Mouse (Mus musculus) heart, postnatal 10 days (tissue): ENCODE results near the gene Osbpl3. TPM values are rescaled to one million over a fixed set of nuclear protein-coding genes. Genes with fewer than 3 reads are reported as not detected.

Experiments
- DNase-seq, 2 experiments: peaks; one replicate each; pipeline ENCODE4 v3.0.0; 2021
- intact Hi-C: fragments of 180-260 bp; cut with DNase I; formaldehyde crosslinking; loops from one replicate; pipeline ENCODE4 v1.15.1; 2025
- total RNA-seq, 2 experiments: library from RNA; stranded (reverse); gene quantifications; 2 replicates each; pipeline ENCODE4 v1.2.3; 2021

Osbpl3 gene
- total RNA-seq, 2 experiments from 2014 or later = 31.8 to 33.0 TPM

DNA sequence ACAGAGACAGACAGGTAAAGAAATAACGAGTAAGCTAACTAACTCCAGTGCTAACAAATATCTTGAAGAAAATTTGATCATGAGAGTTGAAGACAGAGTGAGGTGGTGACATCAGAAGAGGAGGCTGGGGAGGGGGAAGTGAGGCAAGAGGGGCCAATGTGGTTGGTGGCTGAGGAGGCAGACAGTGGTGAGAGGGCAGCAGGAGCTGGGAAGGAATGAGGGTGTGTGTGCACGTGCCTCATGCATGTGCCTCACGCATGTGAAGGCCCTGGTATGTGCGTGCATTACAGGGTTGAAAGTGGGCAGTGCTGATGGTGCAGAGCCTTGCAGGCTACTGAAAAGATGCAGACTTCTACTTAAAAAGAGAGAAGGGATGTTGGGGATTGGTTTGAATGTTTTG, 149.4 kb downstream of the Osbpl3 start:
- DNase-seq = no peak
- intact Hi-C loops = no loop called here

DNA sequence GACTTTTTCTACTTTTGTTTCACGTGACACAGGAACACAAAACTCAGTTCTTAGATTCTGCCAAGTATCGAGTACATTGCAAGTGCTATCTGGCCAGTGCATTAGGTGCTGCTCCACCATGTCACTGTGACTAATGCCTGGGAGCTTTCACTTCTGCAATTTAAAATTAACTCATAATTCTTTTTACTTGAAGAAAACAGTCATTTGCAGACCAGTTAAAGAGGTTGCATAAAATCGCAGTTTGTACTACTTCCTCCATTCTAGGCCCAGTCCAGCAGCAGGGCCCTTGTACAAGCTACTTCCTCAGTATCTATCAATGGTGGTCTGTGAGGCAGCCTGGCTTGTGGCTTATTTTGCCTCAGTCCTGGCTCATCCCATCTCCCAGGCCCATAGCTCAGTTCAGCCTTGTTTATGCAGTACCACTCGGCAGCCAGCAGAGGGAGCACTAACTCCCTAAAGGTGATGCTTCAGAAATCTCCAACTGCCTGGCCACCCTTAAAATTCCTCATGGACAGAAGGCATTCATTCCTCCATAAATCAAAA, 151.0 kb downstream of the Osbpl3 start:
- peak; percentile 82 to 90 for DNase-seq
- intact Hi-C loops = no loop called here

DNA sequence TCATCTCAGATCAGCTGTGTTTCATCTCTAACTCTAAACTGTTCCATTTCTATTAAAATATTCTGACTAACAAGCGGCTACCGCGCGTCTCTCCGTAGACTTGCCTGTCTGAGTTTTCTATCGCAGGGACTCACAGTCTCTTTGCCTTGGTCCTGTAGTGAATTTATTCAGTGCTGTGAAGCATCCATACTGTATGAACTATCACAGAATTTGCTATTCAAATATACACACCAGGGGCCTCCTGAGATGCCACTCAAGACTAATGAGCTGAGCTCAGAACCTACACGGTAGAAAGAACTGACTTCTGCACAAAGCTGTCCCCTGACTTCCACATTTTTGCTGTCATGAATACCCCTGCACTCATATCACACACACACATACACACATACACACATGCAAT, 154.9 kb downstream of the Osbpl3 start:
- intact Hi-C loops = no loop called here
- no peak for DNase-seq

DNA sequence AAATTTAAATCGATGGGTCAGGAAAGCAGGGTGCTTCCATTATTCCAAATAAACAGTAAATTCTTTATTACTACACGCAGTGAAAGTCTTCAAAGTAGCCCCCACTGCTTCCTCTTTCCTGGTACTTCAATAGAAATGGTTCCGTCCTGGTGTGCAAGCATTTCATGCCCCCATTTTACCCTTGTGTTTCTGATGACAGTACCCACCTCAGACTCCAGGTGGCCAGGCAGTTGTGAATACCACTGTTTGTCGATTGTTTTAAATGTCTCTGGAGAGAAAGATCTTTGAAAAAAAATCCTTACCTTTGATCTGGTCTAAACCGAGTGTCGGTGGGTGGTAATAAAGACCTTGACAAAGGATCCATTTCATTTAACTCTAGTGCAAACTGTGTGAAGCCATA, 155.4 kb downstream of the Osbpl3 start:
- no peak for DNase-seq
- intact Hi-C loops = no loop called here

DNA sequence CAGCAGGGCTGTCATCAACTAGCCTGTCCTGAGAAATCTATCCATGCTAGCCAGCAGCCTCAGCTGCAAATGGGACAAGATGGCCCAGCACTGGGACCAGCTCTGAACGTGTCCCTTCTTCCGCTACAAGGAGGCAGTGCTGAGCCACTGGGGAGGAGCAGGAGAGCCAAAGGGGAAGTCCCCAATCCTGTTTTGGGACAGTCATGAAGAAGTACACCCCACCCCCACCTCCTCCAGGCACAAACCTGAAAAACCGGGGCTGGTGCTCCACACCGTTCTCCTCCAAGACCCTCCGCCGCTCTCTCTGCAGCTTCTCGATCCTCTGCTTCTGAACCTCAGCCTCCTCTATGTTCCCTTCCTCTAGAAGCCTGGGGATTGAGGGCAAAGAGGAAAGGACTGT, 156.9 kb downstream of the Osbpl3 start:
- intact Hi-C loops = no loop called here
- DNase-seq = no peak

DNA sequence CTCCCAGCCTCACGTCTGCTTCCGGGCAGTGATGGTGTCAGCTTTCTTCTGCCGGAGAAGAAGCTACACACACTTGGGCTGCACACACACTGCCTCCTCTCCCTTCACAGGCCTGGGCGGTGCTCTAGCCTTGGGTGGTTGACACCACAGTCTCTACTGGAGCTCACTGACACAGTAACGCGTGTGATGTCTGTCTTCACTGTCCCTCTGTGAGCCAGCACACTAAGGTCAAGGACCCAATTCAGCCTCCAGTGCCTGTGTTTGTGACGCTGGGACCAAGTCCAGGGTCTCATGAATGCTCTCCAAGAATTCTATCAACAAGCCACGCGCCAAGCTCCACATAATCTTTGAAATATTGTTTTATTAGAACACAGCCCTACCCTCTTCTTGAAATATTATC, 158.3 kb downstream of the Osbpl3 start:
- DNase-seq = no peak
- intact Hi-C loops = no loop called here

- intact Hi-C loops = no loop called here
Measured at GRCm38 (mm10) chr6:50295136-50295535, 160.9 kb downstream of the Osbpl3 start.

DNA sequence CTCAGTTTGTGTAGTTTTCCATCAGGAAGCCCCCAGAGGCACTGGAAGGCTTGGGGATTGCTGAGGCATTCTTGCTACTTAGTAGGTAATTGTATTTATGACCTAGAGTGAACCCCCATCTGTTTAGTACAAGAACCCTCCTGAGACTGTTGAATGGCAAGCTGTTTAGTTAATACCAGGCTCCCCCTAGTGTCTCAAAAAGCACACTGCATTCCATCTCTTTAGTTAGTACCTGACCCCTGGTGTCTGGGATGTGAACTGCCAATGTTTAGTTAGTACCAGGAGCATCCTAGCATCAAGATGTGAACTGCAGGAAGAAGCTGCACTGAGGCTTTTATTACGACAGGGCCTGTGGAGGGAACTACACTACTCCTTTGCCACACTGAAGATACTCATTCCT, 161.9 kb downstream of the Osbpl3 start:
- peak; percentile 82 to 89 for DNase-seq

More at GRCm38 (mm10) chr6:50295136-50295535, 160.9 kb downstream of the Osbpl3 start:
- DNase-seq = no peak

DNA sequence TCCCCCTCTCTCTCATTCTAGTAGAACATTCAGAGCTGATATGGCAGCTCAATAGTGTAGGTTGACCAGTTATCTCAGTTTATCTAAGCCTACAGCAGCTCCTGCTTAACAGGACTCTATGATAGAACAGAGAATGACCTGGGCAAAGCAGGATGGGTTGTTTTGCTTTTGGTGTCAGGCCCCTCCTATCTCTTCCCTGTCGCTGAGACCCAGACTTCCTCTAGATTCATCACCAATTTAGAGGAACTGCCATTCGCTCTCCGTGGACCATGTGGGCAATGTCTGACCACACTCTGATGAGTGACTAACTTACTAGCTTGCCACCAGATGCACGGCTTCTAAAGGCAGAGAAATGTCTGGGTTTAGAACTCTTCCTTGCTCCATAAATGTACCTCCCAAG, 164.4 kb downstream of the Osbpl3 start:
- DNase-seq = no peak
- intact Hi-C loops = loop anchor here (5.0 kb wide), 1 partner anchor 359 kb away; no protein-coding TSS in a partner anchor

More for the DNA sequence above, 161.9 kb downstream of the Osbpl3 start:
- intact Hi-C loops = loop anchor here (1.0 to 5.0 kb wide), 3 partner anchors 182 to 775 kb away; no protein-coding TSS in a partner anchor

- DNase-seq = no peak
- intact Hi-C loops = no loop called here
Measured at GRCm38 (mm10) chr6:50286881-50287280, 169.1 kb downstream of the Osbpl3 start.

GRCm38 (mm10) chr6:50279642-50280041, 176.4 kb downstream of the Osbpl3 start:
- DNase-seq = no peak
- intact Hi-C loops = no loop called here

GRCm38 (mm10) chr6:50273947-50274346, 182.1 kb downstream of the Osbpl3 start:
- intact Hi-C loops = no loop called here
- DNase-seq = no peak

DNA sequence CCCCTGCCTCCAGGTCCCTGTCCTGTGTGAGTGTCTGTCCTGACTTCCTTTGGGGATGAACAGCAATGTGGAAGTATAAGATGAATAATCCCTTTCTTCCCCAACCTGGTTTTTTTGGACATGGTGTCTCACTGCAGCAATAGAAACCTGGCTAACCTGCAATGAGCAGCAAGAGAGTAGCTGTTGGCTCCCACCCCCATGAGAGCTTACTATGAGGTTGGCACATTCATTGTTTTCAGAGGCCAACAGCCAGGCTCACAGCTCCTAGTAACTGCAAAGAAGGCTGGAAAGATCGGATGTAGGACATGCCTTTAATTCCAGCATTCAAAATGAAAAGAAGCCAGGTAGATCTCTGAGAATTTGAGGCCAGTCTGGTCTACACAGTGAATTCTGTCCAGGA, 182.6 kb downstream of the Osbpl3 start:
- intact Hi-C loops = no loop called here
- DNase-seq = no peak

- DNase-seq = no peak
- intact Hi-C loops = no loop called here
Measured at GRCm38 (mm10) chr6:50263670-50264069, 192.3 kb downstream of the Osbpl3 start, which contains the start of gene Gsdme. Gene Gsdme, minus strand, starts transcription at chr6:50263862.

DNA sequence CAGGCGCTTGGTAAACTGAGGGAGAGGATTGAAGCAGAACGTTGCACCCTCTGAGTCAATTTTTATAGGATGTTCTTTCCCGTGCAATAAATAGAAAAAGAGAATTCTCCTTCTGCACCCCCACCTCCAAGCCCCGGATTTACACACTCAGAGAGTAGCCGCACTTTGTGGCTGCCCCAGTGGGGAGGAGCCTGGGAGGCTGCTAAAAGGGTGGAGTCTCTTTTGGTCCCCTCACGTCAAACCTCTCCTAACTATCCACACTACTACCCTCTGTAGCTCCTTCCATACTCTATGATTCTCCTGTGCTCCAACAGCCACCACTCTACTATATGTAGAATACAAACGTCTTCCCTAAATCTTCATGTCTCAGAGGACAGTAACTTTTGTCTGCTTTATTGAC, 193.7 kb downstream of the Osbpl3 start:
- intact Hi-C loops = no loop called here
- no peak for DNase-seq

DNA sequence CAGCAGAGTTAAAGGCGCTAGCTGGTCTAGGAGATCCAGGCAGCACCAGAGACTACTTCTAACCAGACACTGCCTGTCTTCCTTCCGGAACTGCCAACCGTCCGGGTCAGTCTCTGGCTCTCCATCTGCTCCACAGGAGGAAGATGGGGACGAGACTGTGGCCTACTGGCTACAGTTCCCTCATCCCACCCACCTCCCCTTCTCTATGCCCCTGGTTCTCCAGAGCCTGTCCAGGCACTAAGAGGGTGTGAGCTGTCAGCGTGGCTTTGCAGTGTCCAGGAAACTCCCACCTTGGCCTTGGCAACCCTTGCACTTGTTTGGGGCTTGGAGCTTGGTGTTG, 194.1 kb downstream of the Osbpl3 start:
- no peak for DNase-seq
- intact Hi-C loops = no loop called here

DNA sequence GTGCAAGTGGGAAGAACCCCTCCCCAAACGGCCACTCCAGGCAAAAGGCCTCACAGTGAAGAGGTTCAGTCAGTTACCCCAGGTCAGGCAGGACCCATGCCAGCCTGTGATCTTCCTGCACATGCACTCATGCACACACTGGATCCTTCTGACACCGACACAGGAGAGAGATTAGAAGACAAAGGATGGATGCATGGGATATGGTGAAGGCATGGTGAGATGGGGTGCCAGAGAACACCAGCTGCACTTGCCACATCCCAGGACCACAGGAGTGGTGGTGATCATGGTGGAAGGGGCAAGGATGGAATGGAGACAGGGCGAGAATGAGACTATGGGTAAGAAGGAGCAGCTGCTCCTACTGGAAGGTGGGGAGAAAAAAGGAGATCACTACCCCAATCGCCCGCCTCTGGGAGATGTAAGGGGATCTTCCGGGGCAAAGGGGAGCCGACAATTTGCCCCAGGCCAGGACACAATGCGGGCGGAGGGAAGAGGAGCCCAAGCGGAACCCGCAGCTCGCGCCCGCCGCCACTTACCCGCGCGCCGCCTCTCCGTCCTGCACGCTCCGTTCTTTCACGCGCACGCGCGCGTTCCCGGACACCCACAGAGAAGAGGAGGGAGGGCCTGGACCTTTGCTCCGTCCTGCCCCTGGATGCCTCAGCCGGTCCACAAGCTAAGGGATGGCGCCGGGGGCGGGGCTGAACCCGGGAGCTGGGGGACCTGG, 194.6 kb downstream of the Osbpl3 start:
- DNase-seq = peak; percentile 80 to 88
- intact Hi-C loops = no loop called here

- intact Hi-C loops = no loop called here
- no peak for DNase-seq
Measured at GRCm38 (mm10) chr6:50255356-50255755, 200.6 kb downstream of the Osbpl3 start.

GRCm38 (mm10) chr6:50254723-50255184, 201.2 kb downstream of the Osbpl3 start:
- intact Hi-C loops = no loop called here
- peak; percentile 66 to 75 for DNase-seq

DNA sequence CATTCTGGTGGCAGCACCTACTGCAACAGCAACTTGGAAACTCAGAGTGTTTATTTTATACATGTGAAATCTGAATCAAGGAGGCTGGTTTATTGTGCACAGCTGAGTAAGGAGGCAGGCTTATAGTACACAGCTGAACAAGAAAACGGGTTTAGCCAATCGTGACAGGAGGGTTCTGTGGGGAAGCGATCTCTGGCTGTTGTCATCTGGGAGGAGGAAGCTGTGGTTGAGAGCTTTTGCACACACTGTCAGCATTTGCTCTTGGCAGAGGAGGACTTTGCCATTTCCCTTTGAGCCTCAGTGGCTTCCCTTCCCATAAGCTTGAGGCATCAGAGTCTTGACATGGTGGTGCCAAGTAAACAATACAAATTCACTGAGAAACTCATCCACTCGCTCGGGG, 203.3 kb downstream of the Osbpl3 start:
- intact Hi-C loops = no loop called here

DNA sequence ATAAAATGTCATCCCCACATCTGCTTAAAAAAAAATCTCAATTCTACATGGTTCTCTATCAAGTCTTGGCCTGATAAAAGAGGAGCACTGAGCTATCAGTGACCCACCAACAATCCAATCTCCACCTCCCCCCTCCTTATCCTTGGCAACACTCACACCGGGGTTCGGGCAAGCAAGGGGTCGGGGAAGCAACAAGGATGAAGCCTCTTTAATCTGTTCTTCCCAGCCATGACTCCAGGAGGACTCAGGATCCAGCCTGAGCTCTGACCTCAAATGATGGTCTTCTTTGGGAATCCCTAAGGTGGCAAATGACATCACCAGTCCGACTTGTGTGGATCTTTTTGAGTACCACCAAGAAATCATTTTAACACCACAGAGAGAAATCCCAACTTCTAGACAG, 208.2 kb downstream of the Osbpl3 start:
- intact Hi-C loops = no loop called here
- no peak for DNase-seq

More for the DNA sequence above, 203.3 kb downstream of the Osbpl3 start:
- DNase-seq = peak in 1 of 2 experiments; percentile 18

- DNase-seq = no peak
- intact Hi-C loops = no loop called here
Measured at GRCm38 (mm10) chr6:50247356-50247755, 208.6 kb downstream of the Osbpl3 start.
